Mouse (Mus musculus): ENCODE measurements around the gene Tmem120b. TPM values are rescaled to one million over a fixed set of nuclear protein-coding genes. Genes with fewer than 3 reads are reported as not detected.

Gene Tmem120b
- polyA plus RNA-seq, 1 experiment: 10.4 TPM

- no peaks in the 10 kb centered on the region for H3K36me3 ChIP-seq (ENCODE audit: control insufficient read depth, insufficient read depth)
- TF ChIP-seq FOSL1 (IDR thresholded peaks at IDR 0.05; ENCODE audit: insufficient read depth, low read length, poor library complexity, severe bottlenecking): no peak
Measured at GRCm38 (mm10) chr5:123086501-123086900, 18.3 kb downstream of the Tmem120b start.

GRCm38 (mm10) chr5:123088784-123089183 is 20.6 kb downstream of the Tmem120b start:
- no peak overlapping the region for H3K4me3 ChIP-seq (ENCODE audit: insufficient read depth, poor library complexity, severe bottlenecking)
- H3K36me3 ChIP-seq (ENCODE audit: control insufficient read depth, insufficient read depth): no peaks in the 10 kb centered on the region
- no peak for TF ChIP-seq MAX (IDR thresholded peaks at IDR 0.05)
- TF ChIP-seq USF1 (IDR thresholded peaks at IDR 0.05; ENCODE audit: low read depth): no peak
- TF ChIP-seq MYOG (IDR thresholded peaks at IDR 0.05; ENCODE audit: control insufficient read depth, extremely low read depth, insufficient read length): no peak
- TF ChIP-seq FOSL1 (IDR thresholded peaks at IDR 0.05; ENCODE audit: insufficient read depth, low read length, poor library complexity, severe bottlenecking): no peak
- TF ChIP-seq CEBPB (IDR thresholded peaks at IDR 0.05; ENCODE audit: low read depth): no peak
- H3K79me2 ChIP-seq (ENCODE audit: control insufficient read depth, insufficient read depth): no peaks in the 10 kb centered on the region
- no peak overlapping the region for H3ac ChIP-seq (ENCODE audit: control insufficient read depth, insufficient read length, low read depth)
- H3K79me3 ChIP-seq (ENCODE audit: low read depth): no peaks in the 10 kb centered on the region
- H3K27me3 ChIP-seq (ENCODE audit: control insufficient read depth, insufficient read depth, insufficient read length): no peaks in the 10 kb centered on the region

More at GRCm38 (mm10) chr5:123086501-123086900, 18.3 kb downstream of the Tmem120b start:
- no peaks in the 10 kb centered on the region for H3K79me3 ChIP-seq (ENCODE audit: low read depth)
- H3ac ChIP-seq (ENCODE audit: control insufficient read depth, insufficient read length, low read depth): no peak overlapping the region
- no peak overlapping the region for H3K4me3 ChIP-seq (ENCODE audit: insufficient read depth, poor library complexity, severe bottlenecking)
- no peaks in the 10 kb centered on the region for H3K27me3 ChIP-seq (ENCODE audit: control insufficient read depth, insufficient read depth, insufficient read length)
- no peaks in the 10 kb centered on the region for H3K79me2 ChIP-seq (ENCODE audit: control insufficient read depth, insufficient read depth)

GRCm38 (mm10) chr5:123090560-123091306 is 22.5 kb downstream of the Tmem120b start:
- H3K79me3 ChIP-seq (ENCODE audit: low read depth): no peaks in the 10 kb centered on the region
- no peaks in the 10 kb centered on the region for H3K36me3 ChIP-seq (ENCODE audit: control insufficient read depth, insufficient read depth)
- H3K4me3 ChIP-seq (ENCODE audit: insufficient read depth, poor library complexity, severe bottlenecking): no peak overlapping the region
- TF ChIP-seq MAX (IDR thresholded peaks at IDR 0.05) (no peak), USF1 (IDR thresholded peaks at IDR 0.05; ENCODE audit: low read depth) (no peak), MYOG (IDR thresholded peaks at IDR 0.05; ENCODE audit: control insufficient read depth, extremely low read depth, insufficient read length) (no peak), FOSL1 (IDR thresholded peaks at IDR 0.05; ENCODE audit: insufficient read depth, low read length, poor library complexity, severe bottlenecking) (no peak), CEBPB (IDR thresholded peaks at IDR 0.05; ENCODE audit: low read depth) (no peak), CTCF (IDR thresholded peaks at IDR 0.05; ENCODE audit: control insufficient read depth, insufficient read depth, insufficient read length) (no peak), MYOD1 (IDR thresholded peaks at IDR 0.05; ENCODE audit: control insufficient read depth, insufficient read length, low read depth) (no peak)
- no peaks in the 10 kb centered on the region for H3K27me3 ChIP-seq (ENCODE audit: control insufficient read depth, insufficient read depth, insufficient read length)
- no peaks in the 10 kb centered on the region for H3K79me2 ChIP-seq (ENCODE audit: control insufficient read depth, insufficient read depth)
- H3ac ChIP-seq (ENCODE audit: control insufficient read depth, insufficient read length, low read depth): no peak overlapping the region

- H3K79me2 ChIP-seq (ENCODE audit: control insufficient read depth, insufficient read depth): no peaks in the 10 kb centered on the region
Measured at GRCm38 (mm10) chr5:123093077-123093633, 24.9 kb downstream of the Tmem120b start.

GRCm38 (mm10) chr5:123094238-123094991 is 26.2 kb downstream of the Tmem120b start:
- H3K4me3 ChIP-seq (ENCODE audit: insufficient read depth, poor library complexity, severe bottlenecking): no peak overlapping the region
- H3K79me3 ChIP-seq (ENCODE audit: low read depth): no peaks in the 10 kb centered on the region
- no peak overlapping the region for H3ac ChIP-seq (ENCODE audit: control insufficient read depth, insufficient read length, low read depth)
- H3K27me3 ChIP-seq (ENCODE audit: control insufficient read depth, insufficient read depth, insufficient read length): no peaks in the 10 kb centered on the region
- H3K36me3 ChIP-seq (ENCODE audit: control insufficient read depth, insufficient read depth): no peaks in the 10 kb centered on the region
- no peaks in the 10 kb centered on the region for H3K79me2 ChIP-seq (ENCODE audit: control insufficient read depth, insufficient read depth)
- TF ChIP-seq CEBPB (IDR thresholded peaks at IDR 0.05; ENCODE audit: low read depth): no peak
- no peak for TF ChIP-seq FOSL1 (IDR thresholded peaks at IDR 0.05; ENCODE audit: insufficient read depth, low read length, poor library complexity, severe bottlenecking)
- TF ChIP-seq MYOD1 (IDR thresholded peaks at IDR 0.05; ENCODE audit: control insufficient read depth, insufficient read length, low read depth): no peak
- TF ChIP-seq MYOG (IDR thresholded peaks at IDR 0.05; ENCODE audit: control insufficient read depth, extremely low read depth, insufficient read length): no peak
- no peak for TF ChIP-seq USF1 (IDR thresholded peaks at IDR 0.05; ENCODE audit: low read depth)
- TF ChIP-seq MAX (IDR thresholded peaks at IDR 0.05): no peak
- no peak for TF ChIP-seq CTCF (IDR thresholded peaks at IDR 0.05; ENCODE audit: control insufficient read depth, insufficient read depth, insufficient read length)

More at GRCm38 (mm10) chr5:123093077-123093633, 24.9 kb downstream of the Tmem120b start:
- no peaks in the 10 kb centered on the region for H3K36me3 ChIP-seq (ENCODE audit: control insufficient read depth, insufficient read depth)
- no peaks in the 10 kb centered on the region for H3K27me3 ChIP-seq (ENCODE audit: control insufficient read depth, insufficient read depth, insufficient read length)
- no peak overlapping the region for H3ac ChIP-seq (ENCODE audit: control insufficient read depth, insufficient read length, low read depth)
- TF ChIP-seq MYOG (IDR thresholded peaks at IDR 0.05; ENCODE audit: control insufficient read depth, extremely low read depth, insufficient read length): no peak
- TF ChIP-seq MAX (IDR thresholded peaks at IDR 0.05): no peak
- no peak for TF ChIP-seq MYOD1 (IDR thresholded peaks at IDR 0.05; ENCODE audit: control insufficient read depth, insufficient read length, low read depth)
- no peak for TF ChIP-seq FOSL1 (IDR thresholded peaks at IDR 0.05; ENCODE audit: insufficient read depth, low read length, poor library complexity, severe bottlenecking)
- no peak for TF ChIP-seq CEBPB (IDR thresholded peaks at IDR 0.05; ENCODE audit: low read depth)
- H3K4me3 ChIP-seq (ENCODE audit: insufficient read depth, poor library complexity, severe bottlenecking): no peak overlapping the region
- H3K79me3 ChIP-seq (ENCODE audit: low read depth): no peaks in the 10 kb centered on the region
